Mouse (Mus musculus) myocyte (in vitro differentiated cells): ENCODE results near the gene Slc4a3.

Experiments used
- E2F4 ChIP-seq: IDR thresholded peaks from one replicate; pipeline ENCODE4 v1.6.1; 2011; ENCODE audit warnings: mild to moderate bottlenecking, control low read depth, moderate library complexity; ENCODE audit not compliant: insufficient read depth
- MYOD1 ChIP-seq, 3 experiments: IDR thresholded peaks; one replicate each; pipeline ENCODE4 v1.6.1; 2011; ENCODE audit warnings: control low read depth in 2 of 3, low read depth in 2 of 3, mild to moderate bottlenecking in 2 of 3, moderate library complexity in 1 of 3; ENCODE audit not compliant: insufficient read length in 2 of 3, control insufficient read depth in 1 of 3
- POLR2A ChIP-seq: IDR thresholded peaks from one replicate; pipeline ENCODE4 v1.6.1; 2011; ENCODE audit warnings: low read depth, mild to moderate bottlenecking, control low read depth, moderate library complexity; ENCODE audit not compliant: insufficient read length
- POLR2AphosphoS2 ChIP-seq: IDR thresholded peaks from one replicate; pipeline ENCODE4 v1.6.1; 2011; ENCODE audit warnings: low read depth, control low read depth; ENCODE audit not compliant: insufficient read length
- TCF12 ChIP-seq: IDR thresholded peaks from one replicate; pipeline ENCODE4 v1.6.1; 2011; ENCODE audit warnings: mild to moderate bottlenecking, control low read depth; ENCODE audit not compliant: poor library complexity, insufficient read depth, severe bottlenecking
- TCF3 ChIP-seq: IDR thresholded peaks from one replicate; pipeline ENCODE4 v1.6.1; 2011; ENCODE audit warnings: low read depth, control low read depth; ENCODE audit not compliant: insufficient read length
- USF1 ChIP-seq: IDR thresholded peaks from one replicate; pipeline ENCODE4 v1.6.1; 2011; ENCODE audit warnings: low read depth, mild to moderate bottlenecking, control low read depth, moderate library complexity

- TF ChIP-seq POLR2A (no peak), TCF12 (no peak), USF1 (no peak), E2F4 (no peak), POLR2AphosphoS2 (no peak), MYOD1 (IDR thresholded peaks at IDR 0.05; ENCODE audit: control insufficient read depth in 1 of 3, insufficient read length in 2 of 3, low read depth in 2 of 3) (no peak), TCF3 (no peak)
Observed at GRCm38 (mm10) chr1:75593956-75594355, 47.9 kb downstream of the Slc4a3 start.
